Mouse (Mus musculus) Patski (cell line): Measurements from ENCODE around the gene 9930021J03Rik. TPM values are rescaled to one million over a fixed set of nuclear protein-coding genes. Genes with fewer than 3 reads are reported as not detected.

Experiments used
- ATAC-seq: fragments of 100-300 bp; one replicate; pipeline ENCODE4 v1.8.0; 2021
- CTCF ChIA-PET: fragments of 350-600 bp; sonication (Branson Sonifier 250); formaldehyde crosslinking; loops from one replicate; lab custom pipeline; 2022; ENCODE audit warnings: inconsistent platforms; lab: Charles Lee
- POLR2A ChIA-PET: fragments of 350-600 bp; sonication (Branson Sonifier 250); formaldehyde crosslinking; loops from one replicate; lab custom pipeline; 2022; ENCODE audit warnings: antibody characterized with exemption, inconsistent platforms; lab: Charles Lee
- DNase-seq: peaks from one replicate; pipeline ENCODE4 v3.0.0-alpha.2; 2011; ENCODE audit warnings: low read depth, low spot score
- H3K27me3 ChIP-seq: fragments of 371-371 bp; one replicate; pipeline ENCODE4 v1.5.1; 2021
- CTCF ChIP-seq: fragments of 100-300 bp; IDR thresholded peaks from one replicate; pipeline ENCODE4 v1.5.1; 2021
- in situ Hi-C: fragments of 300-500 bp; cut with MboI; formaldehyde crosslinking; loops from 3 replicates; pipeline ENCODE4 v1.11.1; 2018; ENCODE audit warnings: low pct_unique_long_range_greater_than_20kb, mixed read lengths
- polyA plus RNA-seq: library from polyadenylated mRNA; unstranded; gene quantifications from one replicate; pipeline ENCODE4 v1.2.3, GENCODE M21; 2021

The 9930021J03Rik gene
- polyA plus RNA-seq, 1 experiment from 2014 or later, result 27.8 TPM

DNA sequence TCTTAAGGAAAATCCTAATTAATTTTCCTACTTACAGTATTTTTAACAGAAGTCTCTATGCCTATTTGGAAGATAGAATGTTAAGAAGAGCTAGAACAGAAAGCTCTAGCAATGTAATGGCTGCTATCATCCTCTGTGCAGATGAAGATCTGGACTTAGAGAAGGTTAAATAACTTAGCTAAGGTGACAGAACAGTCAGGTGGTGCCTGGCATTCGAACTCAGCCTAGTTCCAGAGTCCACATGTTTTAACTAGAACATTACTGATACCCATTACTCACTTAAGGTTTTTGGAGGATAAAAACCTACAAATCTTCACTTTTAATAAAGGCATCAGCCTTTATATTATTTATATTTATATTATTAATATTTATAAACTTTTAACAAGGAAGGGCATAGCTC is 65.1 kb downstream of the 9930021J03Rik start:
- CTCF ChIA-PET, result interaction anchor here (0.9 to 1.4 kb wide), 4 partner anchors 11 to 79 kb away, joined by 3 to 4 read pairs (median 4); no protein-coding TSS in a partner anchor
- TF ChIP-seq CTCF, result no peak
- in situ Hi-C loops, result no loop called here
- no peak for DNase-seq
- POLR2A ChIA-PET, result no interaction called here
- H3K27me3 ChIP-seq, result no peaks in the 10 kb centered on the region
- no peak for ATAC-seq

DNA sequence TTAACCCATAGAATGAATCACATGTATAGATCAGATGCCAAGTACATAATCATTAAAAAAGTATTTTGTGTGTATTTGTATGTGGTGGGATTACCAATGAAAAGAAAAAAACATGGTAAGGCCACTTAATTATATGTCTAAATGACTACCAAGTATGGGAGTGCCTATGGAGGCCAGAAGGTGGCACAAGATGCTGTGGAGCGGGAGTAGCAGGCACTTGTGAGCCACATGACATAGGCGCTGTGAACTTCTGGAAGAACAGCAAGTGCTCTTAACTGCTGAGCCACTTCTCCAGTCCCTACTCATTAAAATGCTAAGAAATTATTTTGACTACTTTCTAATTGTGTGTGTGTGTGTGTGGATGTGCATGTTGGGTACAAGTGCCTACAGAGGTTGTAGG is 66.2 kb downstream of the 9930021J03Rik start:
- DNase-seq, result no peak
- H3K27me3 ChIP-seq, result no peaks in the 10 kb centered on the region
- in situ Hi-C loops, result loop anchor here (5.0 kb wide), 1 partner anchor 73 kb away; the partner anchor contains the start of gene Ranbp6
- ChIA-PET POLR2A (interaction anchor here (0.6 kb wide), 1 partner anchor 442 kb away, joined by 4 read pairs; no protein-coding TSS in a partner anchor), CTCF (interaction anchor here (1.4 kb wide), 1 partner anchor 10 kb away, joined by 4 read pairs; no protein-coding TSS in a partner anchor)
- no peak for ATAC-seq
- TF ChIP-seq CTCF, result peak; percentile 59

DNA sequence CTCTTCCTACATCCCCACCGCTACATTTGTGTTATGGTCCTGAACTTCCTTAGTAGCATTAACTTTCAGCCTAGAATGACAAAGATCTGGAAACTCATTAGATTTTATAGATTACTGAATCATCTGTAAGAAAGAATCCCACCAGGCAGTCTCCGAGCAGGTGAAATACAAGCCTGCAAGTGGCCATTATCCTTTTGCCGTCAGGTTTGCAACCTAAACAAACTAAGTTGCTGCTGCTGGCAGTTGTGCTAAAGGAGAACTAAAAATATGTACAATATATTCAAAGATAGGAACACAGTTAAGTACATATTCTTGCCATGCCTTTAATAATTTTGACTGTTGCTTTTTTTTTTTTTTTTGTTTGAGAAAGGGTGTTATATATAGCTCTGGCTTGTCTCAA is 70.4 kb downstream of the 9930021J03Rik start:
- ChIA-PET POLR2A (interaction anchor here (0.7 kb wide), 1 partner anchor 640 kb away, joined by 3 read pairs; no protein-coding TSS in a partner anchor), CTCF (interaction anchor here (1.8 kb wide), 1 partner anchor 85 kb away, joined by 4 read pairs; no protein-coding TSS in a partner anchor)
- in situ Hi-C loops, result loop anchor here (5.0 kb wide), 1 partner anchor 77 kb away; the partner anchor contains the start of gene Ranbp6
- ATAC-seq (no peak), DNase-seq (no peak)
- no peaks in the 10 kb centered on the region for H3K27me3 ChIP-seq
- TF ChIP-seq CTCF, result no peak

DNA sequence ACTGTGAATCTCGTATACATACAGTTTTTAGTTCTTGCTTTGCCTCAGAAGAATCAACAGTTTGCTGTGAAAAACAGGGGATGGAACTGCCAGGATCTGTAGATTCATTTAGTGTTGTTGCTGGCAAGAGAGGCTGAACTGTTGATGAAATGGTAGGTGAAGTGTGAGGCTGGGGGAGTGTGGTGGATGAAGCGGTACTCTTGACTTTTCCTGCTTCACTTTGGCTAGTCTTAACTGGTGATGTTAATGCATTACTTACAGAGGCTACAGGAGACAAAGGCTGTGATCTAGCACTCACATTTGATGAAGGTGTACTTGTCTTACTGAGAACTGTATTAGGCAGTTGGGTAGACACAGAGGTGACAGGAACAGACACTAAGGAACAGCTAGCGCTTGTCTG is 87.3 kb downstream of the 9930021J03Rik start:
- no peak for TF ChIP-seq CTCF
- POLR2A ChIA-PET, result no interaction called here
- H3K27me3 ChIP-seq, result no peaks in the 10 kb centered on the region
- in situ Hi-C loops, result no loop called here
- CTCF ChIA-PET, result interaction anchor here (1.4 kb wide), 1 partner anchor 55 kb away, joined by 3 read pairs; no protein-coding TSS in a partner anchor
- no peak for DNase-seq
- no peak for ATAC-seq

DNA sequence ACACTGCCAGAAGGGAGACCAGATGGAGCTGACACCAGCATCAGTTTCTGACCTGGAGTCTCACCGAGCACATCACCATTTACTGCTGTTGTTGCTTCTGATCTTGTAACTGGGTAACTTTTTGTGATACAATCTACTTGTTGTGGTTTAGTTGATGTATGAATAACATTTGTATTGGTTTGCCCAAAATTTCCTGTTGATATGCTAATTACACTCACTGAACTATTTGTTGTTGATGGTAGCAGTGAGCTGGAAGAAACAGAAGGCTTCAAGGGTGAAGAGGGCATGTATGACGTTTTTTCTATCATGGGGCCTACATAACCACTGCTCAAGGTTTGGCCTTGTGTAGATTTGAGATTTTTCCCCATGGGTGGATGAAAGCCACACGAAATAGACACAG is 87.9 kb downstream of the 9930021J03Rik start:
- DNase-seq (no peak), ATAC-seq (no peak)
- in situ Hi-C loops, result no loop called here
- ChIA-PET CTCF (interaction anchor here (0.6 to 1.0 kb wide), 2 partner anchors 15 to 316 kb away, joined by 3 read pairs; no protein-coding TSS in a partner anchor), POLR2A (no interaction called here)
- no peaks in the 10 kb centered on the region for H3K27me3 ChIP-seq
- TF ChIP-seq CTCF, result no peak

DNA sequence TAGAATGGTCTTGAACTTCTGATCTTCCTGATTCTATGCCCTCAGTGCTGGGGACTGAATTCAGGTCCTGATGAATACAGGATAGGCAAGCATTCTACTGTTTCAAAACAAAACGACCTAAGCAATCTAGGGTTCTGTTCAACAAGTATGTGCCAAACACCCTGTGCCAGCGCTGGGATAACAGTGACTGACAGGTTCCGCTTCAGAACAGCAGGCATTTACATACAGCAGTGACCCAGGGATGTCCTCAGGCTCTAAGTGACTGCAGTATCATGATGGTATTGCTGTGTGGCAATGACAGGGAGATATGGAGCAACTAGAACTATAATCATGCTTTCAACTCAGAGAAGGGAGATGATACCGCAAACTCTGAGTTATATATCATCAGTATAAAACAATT is 92.3 kb downstream of the 9930021J03Rik start:
- no peak for ATAC-seq
- no peak for TF ChIP-seq CTCF
- CTCF ChIA-PET, result interaction anchor here (2.1 kb wide), 1 partner anchor 29 kb away, joined by 4 read pairs; no protein-coding TSS in a partner anchor
- H3K27me3 ChIP-seq, result no peaks in the 10 kb centered on the region
- DNase-seq, result no peak
- in situ Hi-C loops, result no loop called here
- POLR2A ChIA-PET, result no interaction called here

DNA sequence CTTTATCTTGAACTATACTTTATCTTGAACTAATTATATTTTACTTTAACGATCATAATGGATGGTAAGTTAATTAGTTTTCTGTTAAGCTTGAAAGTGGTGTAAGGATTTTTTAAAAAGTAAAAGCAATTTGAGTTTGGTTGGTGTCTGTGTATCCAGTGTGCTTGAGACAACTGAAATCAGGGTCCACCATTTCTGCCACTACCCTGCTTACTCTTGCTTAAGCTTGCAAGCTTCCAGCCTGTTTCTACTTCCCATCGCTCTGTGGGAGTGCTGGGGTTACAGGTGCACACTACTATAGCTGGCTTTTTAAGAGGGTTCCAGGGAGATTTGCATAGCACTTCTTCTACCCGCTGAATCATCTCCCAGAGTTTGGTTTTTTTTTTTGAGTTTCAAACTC is 96.3 kb downstream of the 9930021J03Rik start:
- ATAC-seq (no peak), DNase-seq (no peak)
- in situ Hi-C loops, result no loop called here
- no peak for TF ChIP-seq CTCF
- CTCF ChIA-PET, result no interaction called here
- no peaks in the 10 kb centered on the region for H3K27me3 ChIP-seq
- POLR2A ChIA-PET, result interaction anchor here (0.7 kb wide), 1 partner anchor 437 kb away, joined by 3 read pairs; no protein-coding TSS in a partner anchor

DNA sequence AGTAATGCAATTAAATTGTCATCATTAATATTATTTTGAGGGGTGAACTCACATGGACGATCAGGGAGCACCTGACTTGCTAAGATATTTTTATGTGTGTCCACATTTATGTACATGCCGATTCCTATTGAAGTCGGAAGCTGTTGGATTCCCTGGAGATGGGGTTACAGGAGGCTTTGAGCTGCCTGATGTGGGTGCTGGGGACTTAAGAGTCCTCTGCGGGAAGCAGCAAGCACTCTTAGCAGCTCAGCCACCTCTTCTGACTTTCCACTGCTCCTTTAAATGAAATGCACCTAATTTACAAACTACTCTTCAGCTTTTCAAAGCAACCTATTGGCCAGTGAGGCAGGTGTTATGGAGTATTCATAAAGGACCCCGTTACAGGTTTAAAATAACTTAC is 97.3 kb downstream of the 9930021J03Rik start:
- in situ Hi-C loops, result no loop called here
- POLR2A ChIA-PET, result no interaction called here
- H3K27me3 ChIP-seq, result no peaks in the 10 kb centered on the region
- no peak for DNase-seq
- CTCF ChIA-PET, result interaction anchor here (1.1 kb wide), 1 partner anchor 11 kb away, joined by 4 read pairs; the partner anchor contains the start of gene Mlana
- no peak for TF ChIP-seq CTCF
- no peak for ATAC-seq

DNA sequence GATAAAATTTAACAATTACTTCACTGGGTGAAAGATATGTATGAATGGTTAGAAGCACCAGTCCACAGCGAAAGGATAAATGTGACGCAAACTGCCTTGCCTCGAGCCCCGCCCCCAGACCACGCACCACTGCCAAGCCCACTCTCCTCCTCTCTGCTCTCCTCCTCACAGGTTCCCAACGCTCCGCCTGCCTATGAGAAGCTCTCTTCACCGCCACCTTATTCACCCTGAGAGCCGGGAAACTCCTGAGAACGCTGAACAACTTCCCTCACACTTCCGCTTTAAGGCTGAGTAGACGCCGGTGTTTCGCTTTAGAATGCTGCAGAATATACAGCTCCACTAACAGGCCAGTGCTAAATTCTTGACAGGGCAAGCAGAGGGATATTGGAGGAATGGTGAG is 97.8 kb downstream of the 9930021J03Rik start:
- DNase-seq (no peak), ATAC-seq (no peak)
- POLR2A ChIA-PET, result no interaction called here
- in situ Hi-C loops, result no loop called here
- CTCF ChIA-PET, result interaction anchor here (1.1 kb wide), 1 partner anchor 10 kb away, joined by 4 read pairs; the partner anchor contains the start of gene Mlana
- no peak for TF ChIP-seq CTCF
- no peaks in the 10 kb centered on the region for H3K27me3 ChIP-seq

DNA sequence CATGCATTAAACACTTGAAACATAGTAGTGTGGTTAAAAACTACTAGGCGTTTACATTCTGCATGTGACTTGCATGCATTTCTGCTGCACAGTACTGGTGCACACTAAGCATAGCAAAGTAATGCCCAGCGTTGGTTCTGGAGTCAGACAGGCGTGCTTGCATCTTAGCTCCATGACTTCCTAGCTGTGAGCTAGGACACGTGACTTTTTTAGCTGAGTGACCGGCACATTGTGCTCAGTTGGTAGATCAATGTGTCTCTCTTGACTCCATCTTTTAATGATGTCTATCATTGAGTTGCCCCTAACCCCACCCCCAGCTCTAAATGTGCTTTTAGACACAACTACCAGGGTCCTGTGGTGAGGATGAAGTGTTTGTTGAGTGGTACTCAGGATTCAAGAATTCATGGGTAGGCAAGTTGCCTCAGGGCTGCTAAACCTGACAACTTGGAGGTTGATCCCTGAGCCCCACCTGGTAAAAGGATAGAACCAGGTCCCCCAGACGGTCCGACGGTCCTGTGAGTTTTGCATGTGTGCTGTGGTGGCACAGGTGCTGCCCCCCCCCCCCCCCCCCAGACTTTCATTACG is 98.4 kb downstream of the 9930021J03Rik start:
- in situ Hi-C loops, result no loop called here
- no peak for DNase-seq
- no peak for TF ChIP-seq CTCF
- POLR2A ChIA-PET, result no interaction called here
- H3K27me3 ChIP-seq, result no peaks in the 10 kb centered on the region
- ATAC-seq, result no peak
- CTCF ChIA-PET, result interaction anchor here (1.1 to 1.9 kb wide), 2 partner anchors 12 to 23 kb away, joined by 3 to 4 read pairs; no protein-coding TSS in a partner anchor

DNA sequence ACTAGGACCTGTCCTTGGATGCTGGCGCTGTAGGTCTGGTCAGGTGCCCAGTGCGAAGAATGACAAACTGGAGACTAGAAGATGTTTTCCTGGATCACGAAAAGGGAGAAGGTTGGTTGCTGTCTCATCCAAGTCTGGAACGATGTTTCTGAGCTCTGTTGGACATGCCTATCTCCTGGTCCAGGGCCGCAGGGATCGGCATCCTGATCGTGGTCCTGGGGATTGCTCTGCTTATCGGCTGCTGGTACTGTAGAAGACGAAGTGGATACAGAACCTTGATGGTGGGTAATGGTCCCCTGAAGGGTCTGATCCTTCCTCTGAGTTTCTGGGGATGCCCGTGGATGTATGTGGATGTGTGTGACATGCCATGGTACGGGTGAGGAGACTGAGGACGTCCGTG is 101.4 kb downstream of the 9930021J03Rik start:
- in situ Hi-C loops, result no loop called here
- no peak for TF ChIP-seq CTCF
- ChIA-PET POLR2A (no interaction called here), CTCF (interaction anchor here (1.3 kb wide), 1 partner anchor 36 kb away, joined by 3 read pairs; no protein-coding TSS in a partner anchor)
- ATAC-seq (no peak), DNase-seq (no peak)
- H3K27me3 ChIP-seq, result no peaks in the 10 kb centered on the region
